Mouse (Mus musculus) myocyte (in vitro differentiated cells): ENCODE measurements around the gene Gm14139. TPM values are rescaled to one million over a fixed set of nuclear protein-coding genes. Genes with fewer than 3 reads are reported as not detected.
"Not testable (repeated sequence)": the region's sequence is repeated elsewhere in the genome, so short reads cannot be mapped to it uniquely, and the experiment has no call there.

Experiments
- H3K27me3 ChIP-seq: one replicate; pipeline ENCODE4 v1.6.1; 2011; ENCODE audit not compliant: control insufficient read depth, insufficient read depth, insufficient read length
- H3K36me3 ChIP-seq: one replicate; pipeline ENCODE4 v1.6.1; 2011; ENCODE audit not compliant: control insufficient read depth, insufficient read depth
- H3K4me2 ChIP-seq: one replicate; pipeline ENCODE4 v1.6.1; 2011; ENCODE audit warnings: low read depth, control low read depth
- H3K4me3 ChIP-seq: one replicate; pipeline ENCODE4 v1.5.1; 2011; ENCODE audit warnings: mild to moderate bottlenecking, control low read depth, moderate library complexity
- H3K79me2 ChIP-seq: one replicate; pipeline ENCODE4 v1.6.1; 2011; ENCODE audit not compliant: control insufficient read depth, insufficient read depth
- H3ac ChIP-seq: one replicate; pipeline ENCODE4 v1.6.1; 2011; ENCODE audit not compliant: control insufficient read depth, insufficient read length
- CEBPB ChIP-seq: IDR thresholded peaks from 2 replicates; pipeline ENCODE4 v1.6.1; 2011; ENCODE audit warnings: mild to moderate bottlenecking, moderate library complexity; ENCODE audit not compliant: poor library complexity, insufficient read depth, severe bottlenecking
- E2F4 ChIP-seq: IDR thresholded peaks from one replicate; pipeline ENCODE4 v1.6.1; 2011; ENCODE audit warnings: mild to moderate bottlenecking, control low read depth, moderate library complexity; ENCODE audit not compliant: insufficient read depth
- MAX ChIP-seq: IDR thresholded peaks from one replicate; pipeline ENCODE4 v1.6.1; 2011; ENCODE audit warnings: low read depth, mild to moderate bottlenecking, control low read depth
- MYOD1 ChIP-seq, 3 experiments: IDR thresholded peaks; one replicate each; pipeline ENCODE4 v1.6.1; 2011; ENCODE audit warnings: control low read depth in 2 of 3, low read depth in 2 of 3, mild to moderate bottlenecking in 2 of 3, moderate library complexity in 1 of 3; ENCODE audit not compliant: insufficient read length in 2 of 3, control insufficient read depth in 1 of 3
- MYOG ChIP-seq, 3 experiments: IDR thresholded peaks; one replicate each; pipeline ENCODE4 v1.6.1; 2011; ENCODE audit warnings: control low read depth in 2 of 3, low read depth in 2 of 3, mild to moderate bottlenecking in 2 of 3; ENCODE audit not compliant: insufficient read length in 2 of 3, control insufficient read depth in 1 of 3, insufficient read depth in 1 of 3
- POLR2A ChIP-seq: IDR thresholded peaks from one replicate; pipeline ENCODE4 v1.6.1; 2011; ENCODE audit warnings: low read depth, mild to moderate bottlenecking, control low read depth, moderate library complexity; ENCODE audit not compliant: insufficient read length
- POLR2AphosphoS2 ChIP-seq: IDR thresholded peaks from one replicate; pipeline ENCODE4 v1.6.1; 2011; ENCODE audit warnings: low read depth, control low read depth; ENCODE audit not compliant: insufficient read length
- REST ChIP-seq: IDR thresholded peaks from one replicate; pipeline ENCODE4 v1.6.1; 2011; ENCODE audit warnings: mild to moderate bottlenecking, control low read depth, moderate library complexity; ENCODE audit not compliant: insufficient read depth, insufficient read length
- SRF ChIP-seq: IDR thresholded peaks from one replicate; pipeline ENCODE4 v1.6.1; 2011; ENCODE audit warnings: low read depth; ENCODE audit not compliant: control insufficient read depth, insufficient read length
- TCF12 ChIP-seq: IDR thresholded peaks from one replicate; pipeline ENCODE4 v1.6.1; 2011; ENCODE audit warnings: mild to moderate bottlenecking, control low read depth; ENCODE audit not compliant: poor library complexity, insufficient read depth, severe bottlenecking
- TCF3 ChIP-seq: IDR thresholded peaks from one replicate; pipeline ENCODE4 v1.6.1; 2011; ENCODE audit warnings: low read depth, control low read depth; ENCODE audit not compliant: insufficient read length
- USF1 ChIP-seq: IDR thresholded peaks from one replicate; pipeline ENCODE4 v1.6.1; 2011; ENCODE audit warnings: low read depth, mild to moderate bottlenecking, control low read depth, moderate library complexity
- polyA plus RNA-seq: library from polyadenylated mRNA; unstranded; fragments of >200 nt; fragmentation: generic; extraction: Trizol; gene quantifications from one replicate; pipeline ENCODE4 v1.2.1, GENCODE M21; 2012; ENCODE audit warnings: missing spikeins

Gm14139 gene
- polyA plus RNA-seq: 0.90 TPM

GRCm38 (mm10) chr2:150181570-150181999 lies at the start of gene Gm14139:
Gene Gm14139, plus strand, starts transcription at chr2:150181755.
- peak within 1 kb of the TSS; percentile 16 for H3K4me3 ChIP-seq
- H3ac ChIP-seq, H3K79me2 ChIP-seq, H3K27me3 ChIP-seq, H3K36me3 ChIP-seq: not testable (repeated sequence)
- H3K4me2 ChIP-seq: peak within 1 kb of the TSS; percentile 45

- not testable (repeated sequence) for H3K36me3 ChIP-seq, H3K4me3 ChIP-seq, H3ac ChIP-seq, H3K4me2 ChIP-seq, H3K27me3 ChIP-seq
- H3K79me2 ChIP-seq: peaks cover 14% of the 10 kb centered on the region
- 0 out of 2 replicates have a peak, but pooled peaks have one; percentile 23 for TF ChIP-seq CEBPB
Observed at GRCm38 (mm10) chr2:150132002-150132401, 49.6 kb upstream of the Gm14139 start.

GRCm38 (mm10) chr2:150132773-150133172 lies 48.8 kb upstream of the Gm14139 start:
- Histone ChIP-seq H3K4me2 (no peak overlapping the region), H3K4me3 (no peak overlapping the region), H3ac (no peak overlapping the region), H3K79me2 (peaks cover 14% of the 10 kb centered on the region), H3K36me3 (no peaks in the 10 kb centered on the region), H3K27me3 (no peaks in the 10 kb centered on the region)
- TF ChIP-seq MAX (no peak), POLR2A (no peak), USF1 (no peak), POLR2AphosphoS2 (no peak), TCF12 (no peak), REST (no peak), SRF (no peak), E2F4 (no peak), CEBPB (no peak), MYOD1 (IDR thresholded peaks at IDR 0.05; ENCODE audit: control insufficient read depth in 1 of 3, insufficient read length in 2 of 3, low read depth in 2 of 3) (no peak), TCF3 (no peak), MYOG (IDR thresholded peaks at IDR 0.05; ENCODE audit: control insufficient read depth in 1 of 3, insufficient read depth in 1 of 3, insufficient read length in 2 of 3, low read depth in 2 of 3) (no peak)

GRCm38 (mm10) chr2:150136435-150136897 lies 45.1 kb upstream of the Gm14139 start, which contains the start of gene Zfp120:
Gene Zfp120, minus strand, starts transcription at chr2:150136708.
- H3ac ChIP-seq: peak within 1 kb of the TSS; percentile 34
- H3K27me3 ChIP-seq: no peaks in the 10 kb centered on the region
- no peaks in the 10 kb centered on the region for H3K36me3 ChIP-seq
- peak within 1 kb of the TSS; percentile 84 for H3K4me2 ChIP-seq
- H3K79me2 ChIP-seq: peaks cover 7% of the 10 kb centered on the region
- peak within 1 kb of the TSS; percentile 47 for H3K4me3 ChIP-seq
- TF ChIP-seq REST (no peak), MYOD1 (IDR thresholded peaks at IDR 0.05; ENCODE audit: control insufficient read depth in 1 of 3, insufficient read length in 2 of 3, low read depth in 2 of 3) (no peak), CEBPB (no peak), MYOG (IDR thresholded peaks at IDR 0.05; ENCODE audit: control insufficient read depth in 1 of 3, insufficient read depth in 1 of 3, insufficient read length in 2 of 3, low read depth in 2 of 3) (no peak), POLR2AphosphoS2 (no peak), MAX (no peak), E2F4 (no peak)

- Histone ChIP-seq H3ac (no peak overlapping the region), H3K27me3 (no peaks in the 10 kb centered on the region), H3K36me3 (no peaks in the 10 kb centered on the region), H3K4me3 (no peak overlapping the region), H3K4me2 (no peak overlapping the region), H3K79me2 (no peaks in the 10 kb centered on the region)
- TF ChIP-seq TCF12: no peak
- no peak for TF ChIP-seq CEBPB
- TF ChIP-seq REST: no peak
- TF ChIP-seq USF1: no peak
- TF ChIP-seq TCF3: no peak
Observed at GRCm38 (mm10) chr2:150166703-150167102, 14.9 kb upstream of the Gm14139 start.

- Histone ChIP-seq H3ac (no peak overlapping the region), H3K36me3 (no peaks in the 10 kb centered on the region), H3K4me2 (no peak overlapping the region), H3K27me3 (no peaks in the 10 kb centered on the region), H3K79me2 (no peaks in the 10 kb centered on the region), H3K4me3 (no peak overlapping the region)
- no peak for TF ChIP-seq MYOD1 (IDR thresholded peaks at IDR 0.05; ENCODE audit: control insufficient read depth in 1 of 3, insufficient read length in 2 of 3, low read depth in 2 of 3)
Observed at GRCm38 (mm10) chr2:150173833-150174232, 7.7 kb upstream of the Gm14139 start.

- H3K79me2 ChIP-seq: not testable (repeated sequence)
Observed at GRCm38 (mm10) chr2:150179579-150179978, 2.0 kb upstream of the Gm14139 start, which contains the start of gene Gm10770. Gene Gm10770, minus strand, starts transcription at chr2:150179679.

GRCm38 (mm10) chr2:150181046-150181445 lies 509 bp upstream of the Gm14139 start:
- not testable (repeated sequence) for H3K27me3 ChIP-seq, H3ac ChIP-seq
- peak overlapping the region; percentile 16 for H3K4me3 ChIP-seq

More at GRCm38 (mm10) chr2:150179579-150179978, 2.0 kb upstream of the Gm14139 start, which contains the start of gene Gm10770:
- H3K36me3 ChIP-seq, H3ac ChIP-seq, H3K27me3 ChIP-seq, H3K4me2 ChIP-seq, H3K4me3 ChIP-seq: not testable (repeated sequence)

GRCm38 (mm10) chr2:150217600-150218362 lies 36.2 kb downstream of the Gm14139 start, which contains the start of gene Zfp937:
Gene Zfp937, plus strand, starts transcription at chr2:150218073.
- H3K36me3 ChIP-seq, H3ac ChIP-seq, H3K27me3 ChIP-seq, H3K79me2 ChIP-seq: not testable (repeated sequence)
- Histone ChIP-seq H3K4me3 (peak within 1 kb of the TSS; percentile 27), H3K4me2 (peak within 1 kb of the TSS; percentile 80)

More at GRCm38 (mm10) chr2:150181046-150181445, 509 bp upstream of the Gm14139 start:
- H3K4me2 ChIP-seq: peak overlapping the region; percentile 45
- not testable (repeated sequence) for H3K36me3 ChIP-seq, H3K79me2 ChIP-seq
